Mouse (Mus musculus) right cerebral cortex, postnatal 14 days (tissue): ENCODE data around the gene Fhl2.

ENCODE experiments used
- DNase-seq: peaks from one replicate; pipeline ENCODE4 v3.0.0; 2022

Fhl2 gene

GRCm38 (mm10) chr1:43196661-43197241 is at the start of gene Fhl2:
Gene Fhl2 (minus strand): TSS chr1:43196984.
- no peak for DNase-seq

- no peak for DNase-seq
These were observed 48.2 kb upstream of the Fhl2 start for GRCm38 (mm10) chr1:43245014-43245413.

GRCm38 (mm10) chr1:43241208-43241607 is 44.4 kb upstream of the Fhl2 start:
- no peak for DNase-seq

- no peak for DNase-seq
These were observed 43.1 kb upstream of the Fhl2 start for GRCm38 (mm10) chr1:43239796-43240313.

GRCm38 (mm10) chr1:43238471-43238870 is 41.7 kb upstream of the Fhl2 start:
- no peak for DNase-seq

- no peak for DNase-seq
These were observed 40.8 kb upstream of the Fhl2 start for GRCm38 (mm10) chr1:43237360-43238235.

GRCm38 (mm10) chr1:43225531-43226151 is 28.9 kb upstream of the Fhl2 start:
- no peak for DNase-seq

- no peak for DNase-seq
These were observed 28.2 kb upstream of the Fhl2 start for GRCm38 (mm10) chr1:43224943-43225342.

- DNase-seq: no peak
These were observed 27.4 kb upstream of the Fhl2 start for GRCm38 (mm10) chr1:43224171-43224570.

GRCm38 (mm10) chr1:43223097-43223496 is 26.3 kb upstream of the Fhl2 start:
- DNase-seq: no peak

- no peak for DNase-seq
These were observed 21.4 kb upstream of the Fhl2 start for GRCm38 (mm10) chr1:43218016-43218680.

GRCm38 (mm10) chr1:43215601-43216000 is 18.8 kb upstream of the Fhl2 start:
- DNase-seq: no peak

GRCm38 (mm10) chr1:43211274-43211673 is 14.5 kb upstream of the Fhl2 start:
- DNase-seq: no peak

- DNase-seq: no peak
These were observed 13.5 kb upstream of the Fhl2 start for GRCm38 (mm10) chr1:43210285-43210684.

- DNase-seq: no peak
These were observed 10.4 kb upstream of the Fhl2 start for GRCm38 (mm10) chr1:43207147-43207546.

- DNase-seq: no peak
These were observed 6.5 kb upstream of the Fhl2 start for GRCm38 (mm10) chr1:43203282-43203681.

- DNase-seq: no peak
These were observed 5.4 kb upstream of the Fhl2 start for GRCm38 (mm10) chr1:43202226-43202625.

GRCm38 (mm10) chr1:43201796-43202195 is 5.0 kb upstream of the Fhl2 start:
- no peak for DNase-seq

GRCm38 (mm10) chr1:43199867-43200240 is 3.1 kb upstream of the Fhl2 start:
- DNase-seq: peak; percentile 49

GRCm38 (mm10) chr1:43199210-43199866 is 2.6 kb upstream of the Fhl2 start:
- no peak for DNase-seq

GRCm38 (mm10) chr1:43196059-43196458 is 725 bp downstream of the Fhl2 start:
- DNase-seq: no peak

- no peak for DNase-seq
These were observed 3.4 kb downstream of the Fhl2 start for GRCm38 (mm10) chr1:43193423-43193822.

- no peak for DNase-seq
These were observed 4.3 kb downstream of the Fhl2 start for GRCm38 (mm10) chr1:43192471-43192870.
